Mouse (Mus musculus) liver, adult 2 months (tissue): Measurements from ENCODE around the gene Gm49325. TPM values are rescaled to one million over a fixed set of nuclear protein-coding genes. Genes with fewer than 3 reads are reported as not detected.

ENCODE experiments used
- DNase-seq: peaks from one replicate; pipeline ENCODE4 v3.0.0-alpha.2; 2011; ENCODE audit warnings: low read depth, low spot score; ENCODE audit errors: extremely low read depth
- H3K27ac ChIP-seq: fragments of 200-500 bp; replicated peaks from 2 replicates; pipeline ENCODE4 v1.5.1; 2012; ENCODE audit warnings: low read depth, mild to moderate bottlenecking, control low read depth, inconsistent platforms, low read length; ENCODE audit not compliant: insufficient read depth
- H3K27me3 ChIP-seq: fragments of 200-500 bp; 2 replicates; pipeline ENCODE4 v1.6.1; 2012; ENCODE audit warnings: mild to moderate bottlenecking, moderate library complexity, low read length, inconsistent platforms; ENCODE audit not compliant: control insufficient read depth, insufficient read depth
- H3K36me3 ChIP-seq: fragments of 200-500 bp; 2 replicates; pipeline ENCODE4 v1.6.1; 2012; ENCODE audit warnings: low read length, inconsistent platforms; ENCODE audit not compliant: control insufficient read depth, insufficient read depth
- H3K4me1 ChIP-seq: fragments of 200-500 bp; 2 replicates; pipeline ENCODE4 v1.6.1; 2011; ENCODE audit warnings: low read length; ENCODE audit not compliant: control insufficient read depth, insufficient read depth
- H3K4me3 ChIP-seq: fragments of 200-500 bp; 2 replicates; pipeline ENCODE4 v1.5.1; 2011; ENCODE audit warnings: low read depth, mild to moderate bottlenecking, control low read depth, low read length, moderate library complexity; ENCODE audit not compliant: insufficient read depth
- H3K79me2 ChIP-seq: fragments of 200-500 bp; 2 replicates; pipeline ENCODE4 v1.6.1; 2012; ENCODE audit warnings: inconsistent platforms, mild to moderate bottlenecking, low read length, moderate library complexity; ENCODE audit not compliant: control insufficient read depth, insufficient read depth
- H3K9ac ChIP-seq: fragments of 200-500 bp; 2 replicates; pipeline ENCODE4 v1.6.1; 2012; ENCODE audit warnings: low read depth, mild to moderate bottlenecking, control low read depth, inconsistent platforms, low read length
- CTCF ChIP-seq: fragments of 200-500 bp; IDR thresholded peaks from 2 replicates; pipeline ENCODE4 v1.5.1; 2011; ENCODE audit warnings: low read depth, low read length, control low read depth
- POLR2A ChIP-seq: fragments of 200-500 bp; IDR thresholded peaks from 2 replicates; pipeline ENCODE4 v1.6.1; 2011; ENCODE audit warnings: low read length, control low read depth; ENCODE audit not compliant: insufficient read depth; ENCODE audit errors: extremely low read depth
- WGBS: fragments of 180-500 bp; shearing (Covaris S2); methylation state at CpG from one replicate; pipeline ENCODE4 v1.1.7; 2018; 5-methylcytosine and 5-hydroxymethylcytosine counted together
- polyA plus RNA-seq: library from polyadenylated mRNA; depleted of rRNA; stranded (reverse); fragments of >200 nt; gene quantifications from 2 replicates; pipeline ENCODE4 v1.2.3, GENCODE M21; 2012
- total RNA-seq: library from RNA; depleted of rRNA; stranded (reverse); fragments of >200 nt; gene quantifications from 2 replicates; pipeline ENCODE4 v1.2.3, GENCODE M21; 2014

Gm49325 gene
- total and polyA plus RNA-seq, 2 experiments: not detected

DNA sequence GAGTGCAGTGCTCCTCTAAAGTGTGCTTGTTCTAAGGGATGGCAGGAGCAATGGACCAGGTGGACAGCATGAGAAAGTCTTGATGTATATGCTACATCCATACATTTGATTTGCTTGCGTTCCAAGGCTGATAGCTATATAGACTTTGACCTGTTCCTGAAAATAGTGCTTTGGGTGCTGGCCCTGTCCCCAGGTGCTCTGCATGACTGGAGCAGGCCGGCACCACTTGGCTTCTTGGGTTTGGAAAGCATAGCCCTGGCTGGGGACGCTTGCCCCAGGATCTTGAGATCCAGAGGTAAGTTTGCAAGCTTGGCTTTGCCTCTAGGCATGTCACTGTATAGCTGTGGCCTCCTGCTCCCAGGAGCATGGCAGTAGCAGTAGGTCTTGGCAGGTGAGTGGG lies 19.4 kb upstream of the Gm49325 start:
- H3K4me3 ChIP-seq: no peak overlapping the region
- H3K79me2 ChIP-seq: peaks cover 60% of the 10 kb centered on the region
- no peak overlapping the region for H3K9ac ChIP-seq
- peak overlapping the region; percentile 56 for H3K27ac ChIP-seq
- peaks cover 53% of the 10 kb centered on the region for H3K4me1 ChIP-seq
- no peak for TF ChIP-seq POLR2A
- TF ChIP-seq CTCF: no peak
- H3K36me3 ChIP-seq: peaks cover 11% of the 10 kb centered on the region; the same call in 1 of the 2 replicates
- H3K27me3 ChIP-seq: no peaks in the 10 kb centered on the region
- DNase-seq: peak; percentile 51
- 23% methylated on average over 3 of the region's 3 CpGs for WGBS

DNA sequence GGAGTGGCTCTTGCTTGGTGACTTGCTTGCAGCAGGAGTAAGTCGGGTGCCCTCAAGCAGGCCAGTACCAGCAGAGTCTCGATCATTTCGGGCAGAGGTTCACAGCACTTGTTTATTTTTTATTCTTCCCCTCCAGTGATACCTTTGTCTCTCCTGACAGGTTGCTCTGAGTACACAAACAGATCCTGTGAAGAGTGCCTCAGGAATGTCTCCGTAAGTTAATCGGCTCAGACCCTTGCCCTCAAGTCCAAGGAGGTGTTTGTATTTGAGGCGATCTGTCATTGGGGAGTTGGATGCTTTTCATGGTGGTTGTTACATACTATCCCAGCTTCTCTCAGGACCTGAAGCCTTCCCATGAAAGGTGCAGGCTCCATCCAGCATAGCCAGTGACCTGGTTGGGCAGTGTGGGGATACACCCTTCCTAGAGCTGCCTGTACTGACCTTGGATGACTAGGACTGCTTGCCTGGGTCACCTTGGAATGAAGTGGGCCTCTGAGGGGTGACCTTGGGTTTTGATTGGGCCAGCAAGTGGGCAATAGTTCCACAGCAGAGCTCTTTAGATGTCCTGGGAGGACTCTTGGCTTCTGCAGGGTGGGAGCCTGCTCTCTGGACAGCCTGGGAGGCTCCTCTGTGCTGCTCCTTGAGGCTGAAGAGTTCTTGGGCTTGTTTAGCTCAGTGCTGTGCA lies 18.8 kb upstream of the Gm49325 start:
- H3K27me3 ChIP-seq: no peaks in the 10 kb centered on the region
- H3K4me3 ChIP-seq: no peak overlapping the region
- WGBS: 33% methylated on average over 6 of the region's 6 CpGs
- TF ChIP-seq POLR2A (no peak), CTCF (no peak)
- peaks cover 53% of the 10 kb centered on the region for H3K4me1 ChIP-seq
- H3K9ac ChIP-seq: peak overlapping the region; percentile 16; the same call in 1 of the 2 replicates
- peaks cover 14% of the 10 kb centered on the region for H3K36me3 ChIP-seq
- peak; percentile 46 for DNase-seq
- H3K27ac ChIP-seq: peak overlapping the region; percentile 56
- peaks cover 59% of the 10 kb centered on the region for H3K79me2 ChIP-seq

- H3K79me2 ChIP-seq: peaks cover 52% of the 10 kb centered on the region
- WGBS: 41% methylated on average over 2 of the region's 2 CpGs
- peaks cover 20% of the 10 kb centered on the region for H3K36me3 ChIP-seq
- TF ChIP-seq POLR2A (no peak), CTCF (no peak)
- peak overlapping the region; percentile 56 for H3K27ac ChIP-seq
- peaks cover 51% of the 10 kb centered on the region for H3K4me1 ChIP-seq
- H3K27me3 ChIP-seq: no peaks in the 10 kb centered on the region
- H3K9ac ChIP-seq: no peak overlapping the region
- peak; percentile 87 for DNase-seq
- H3K4me3 ChIP-seq: no peak overlapping the region
These were observed 18.0 kb upstream of the Gm49325 start for GRCm38 (mm10) chr10:77588036-77588435.

GRCm38 (mm10) chr10:77589117-77589516 lies 16.9 kb upstream of the Gm49325 start:
- peaks cover 42% of the 10 kb centered on the region for H3K79me2 ChIP-seq
- 77% methylated on average over 7 of the region's 7 CpGs for WGBS
- DNase-seq: no peak
- peaks cover 41% of the 10 kb centered on the region for H3K4me1 ChIP-seq
- no peak overlapping the region for H3K9ac ChIP-seq
- H3K36me3 ChIP-seq: peaks cover 31% of the 10 kb centered on the region
- H3K4me3 ChIP-seq: peak overlapping the region; percentile 25
- TF ChIP-seq CTCF (no peak), POLR2A (no peak)
- no peaks in the 10 kb centered on the region for H3K27me3 ChIP-seq
- peak overlapping the region; percentile 22 for H3K27ac ChIP-seq

DNA sequence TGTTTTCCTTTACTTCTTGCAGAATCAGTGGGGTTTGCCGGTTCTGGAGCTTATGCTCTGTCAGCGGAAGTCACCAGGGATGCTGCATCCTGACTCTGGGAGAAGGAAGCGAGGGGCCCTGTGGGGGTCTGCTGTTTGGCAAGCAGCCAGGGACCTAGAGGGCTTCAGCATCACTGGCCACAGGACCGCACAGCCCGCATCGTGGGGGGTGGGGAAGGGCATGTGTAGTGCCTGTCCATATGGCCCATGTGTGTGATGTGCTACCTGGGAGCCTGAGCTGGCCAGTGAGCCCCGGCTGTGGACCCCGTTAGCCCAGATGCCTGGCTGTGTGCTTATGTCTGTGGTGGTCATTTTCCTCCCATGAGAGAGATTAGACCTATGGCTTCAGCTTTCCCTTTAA lies 16.2 kb upstream of the Gm49325 start:
- Histone ChIP-seq H3K4me1 (peaks cover 40% of the 10 kb centered on the region), H3K79me2 (peaks cover 41% of the 10 kb centered on the region), H3K27ac (no peak overlapping the region), H3K4me3 (no peak overlapping the region), H3K36me3 (peaks cover 36% of the 10 kb centered on the region), H3K27me3 (no peaks in the 10 kb centered on the region), H3K9ac (no peak overlapping the region)
- DNase-seq: no peak
- WGBS: 79% methylated on average over 8 of the region's 8 CpGs
- no peak for TF ChIP-seq CTCF
- TF ChIP-seq POLR2A: no peak

DNA sequence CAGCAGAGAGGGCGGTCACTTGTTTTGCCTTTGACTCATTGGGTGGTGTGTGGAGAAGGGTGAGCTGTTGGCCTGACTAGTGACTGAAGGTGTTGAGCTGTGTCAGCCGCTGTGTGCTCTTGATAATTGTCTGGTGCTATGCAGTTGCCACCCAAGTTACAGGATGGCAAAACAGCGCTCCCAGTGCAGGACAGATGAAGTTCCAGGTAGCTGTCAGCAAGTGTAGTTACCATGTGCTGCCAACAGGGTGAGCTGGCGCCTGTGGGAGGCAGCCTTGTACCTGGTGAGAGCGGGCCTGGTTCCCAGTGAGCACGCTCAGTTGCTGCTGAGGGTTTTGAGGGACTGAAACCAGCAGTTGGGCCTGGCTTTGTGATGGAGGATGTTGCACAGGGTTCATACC lies 15.2 kb upstream of the Gm49325 start:
- Histone ChIP-seq H3K4me3 (no peak overlapping the region), H3K9ac (no peak overlapping the region), H3K27ac (no peak overlapping the region), H3K27me3 (no peaks in the 10 kb centered on the region), H3K36me3 (peaks cover 44% of the 10 kb centered on the region), H3K4me1 (peaks cover 36% of the 10 kb centered on the region), H3K79me2 (peaks cover 37% of the 10 kb centered on the region)
- peak; percentile 74 for DNase-seq
- 35% methylated on average over 6 of the region's 6 CpGs for whole genome bisulfite sequencing
- TF ChIP-seq POLR2A (no peak), CTCF (peak; percentile 96)
